Mouse (Mus musculus) subcutaneous adipose tissue, adult 2 months (tissue): ENCODE results near the gene Poll. TPM values are rescaled to one million over a fixed set of nuclear protein-coding genes. Genes with fewer than 3 reads are reported as not detected.

ENCODE experiments used
- polyA plus RNA-seq: library from polyadenylated mRNA; depleted of rRNA; stranded (reverse); fragments of >200 nt; gene quantifications from 2 replicates; pipeline ENCODE4 v1.2.3, GENCODE M21; 2012; ENCODE audit warnings: low replicate concordance; rRNA removed

Poll gene
- polyA plus RNA-seq: 12.2 and 14.3 TPM in 2 replicates

GRCm38 (mm10) chr19:45560153-45560890 lies at the start of gene Poll, which contains the start of gene Gm17018:
Gene Poll, minus strand, starts transcription at chr19:45560531.
Gene Gm17018, plus strand, starts transcription at chr19:45560615.

Other genes with a start within 250 kb of the Poll start
- gene Btrc, start 196.8 kb downstream of the Poll start, polyA plus RNA-seq: 16.0 and 19.6 TPM in 2 replicates
- gene Gm17018, start 84 bp upstream of the Poll start, polyA plus RNA-seq: 8.0 and 9.4 TPM in 2 replicates
- gene Fbxw4, start 99.8 kb upstream of the Poll start, polyA plus RNA-seq: 84.6 and 88.1 TPM in 2 replicates
- not detected in 2 replicates for gene Fgf8, start 182.4 kb upstream of the Poll start, polyA plus RNA-seq
- gene Npm3, start 189.1 kb upstream of the Poll start, polyA plus RNA-seq: 32.8 and 85.2 TPM in 2 replicates
- 25.3 and 36.2 TPM in 2 replicates for gene Mgea5, start 223.3 kb upstream of the Poll start, polyA plus RNA-seq